Mouse (Mus musculus): ENCODE data around the gene Tmem100. TPM values are rescaled to one million over a fixed set of nuclear protein-coding genes. Genes with fewer than 3 reads are reported as not detected.

Tmem100 gene
- total and polyA plus RNA-seq, 3 experiments, result 5.4 to 18.3 (median 14.7) TPM

DNA sequence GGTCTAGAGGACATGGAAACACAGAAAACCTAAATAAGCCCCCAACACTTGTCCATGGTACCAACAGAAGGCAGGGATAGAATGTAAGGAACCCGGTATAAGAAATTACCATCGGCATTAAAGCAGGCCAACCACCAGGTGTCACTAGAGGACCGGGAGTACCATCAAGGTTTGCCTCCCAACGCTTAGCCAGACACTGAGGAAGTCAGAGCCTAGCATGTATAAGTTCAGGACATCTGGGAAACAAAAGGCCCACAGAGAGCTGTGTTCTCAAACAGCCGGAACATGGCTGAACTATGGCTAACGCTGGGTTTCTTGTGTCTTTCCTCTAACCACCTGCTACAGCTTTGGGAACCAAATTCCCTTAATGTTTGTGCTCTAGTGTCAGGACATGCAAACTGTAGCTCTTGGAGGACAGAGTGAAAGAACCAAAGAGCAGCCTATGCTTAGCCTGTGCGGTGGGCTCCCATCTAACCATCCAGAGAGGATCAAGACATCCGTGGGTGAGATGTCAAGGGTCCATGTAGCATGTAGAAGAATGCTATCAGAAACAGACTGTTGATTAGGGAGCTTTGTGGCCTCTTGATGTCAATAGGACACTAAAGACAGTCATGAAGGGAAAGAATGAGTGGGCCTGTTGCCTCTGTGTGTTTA, 41.1 kb upstream of the Tmem100 start:
- TF ChIP-seq CTCF (IDR thresholded peaks at IDR 0.05) (peak; percentile 87), EP300 (IDR thresholded peaks at IDR 0.05; ENCODE audit: insufficient read depth, low read depth, low read length) (peak; percentile 94), POLR2A (IDR thresholded peaks at IDR 0.05; ENCODE audit: insufficient read depth, low read depth, low read length) (no peak)
- Histone ChIP-seq H3K4me3 (no peak overlapping the region), H3K4me1 (ENCODE audit: control insufficient read depth, insufficient read depth, low read length) (no peaks in the 10 kb centered on the region; the same call in none of the 2 replicates), H3K79me2 (replicated peaks; ENCODE audit: control insufficient read depth, insufficient read depth, low read length) (no peaks in the 10 kb centered on the region), H3K9ac (ENCODE audit: low read depth, low read length) (no peak overlapping the region), H3K27ac (no peak overlapping the region), H3K36me3 (ENCODE audit: control insufficient read depth, insufficient read depth, low read length) (no peaks in the 10 kb centered on the region), H3K27me3 (ENCODE audit: control insufficient read depth, insufficient read depth, low read length) (no peaks in the 10 kb centered on the region)
- intact Hi-C loops (cut with DNase I), result loop anchor here (1.0 to 5.0 kb wide), 4 partner anchors 30 to 628 kb away; no protein-coding TSS in a partner anchor
- DNase-seq, result peak; percentile 58 to 75
- 16% methylated on average over 8 of the region's 8 CpGs for WGBS

DNA sequence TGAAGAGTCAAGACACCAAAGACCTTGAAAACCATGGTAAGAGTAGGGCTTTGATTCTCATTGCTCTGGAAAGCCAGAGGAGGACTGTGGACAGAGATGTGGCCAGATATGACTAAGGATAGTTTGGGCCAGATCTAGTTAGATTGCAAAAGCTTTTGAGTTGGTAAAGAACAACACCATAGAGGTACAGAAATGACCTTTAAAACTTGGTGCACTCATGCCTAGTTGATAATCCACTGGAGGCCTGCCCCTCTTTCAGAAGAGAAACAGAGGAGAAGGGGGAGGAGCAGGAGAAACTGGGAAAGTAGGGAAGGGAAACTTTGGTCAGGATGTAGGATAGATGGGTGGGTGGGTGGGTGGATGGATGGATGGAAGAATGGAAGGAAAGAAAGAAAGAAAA, 38.5 kb upstream of the Tmem100 start:
- no peak overlapping the region for H3K27ac ChIP-seq
- TF ChIP-seq POLR2A (IDR thresholded peaks at IDR 0.05; ENCODE audit: insufficient read depth, low read depth, low read length), result no peak
- no peak for TF ChIP-seq EP300 (IDR thresholded peaks at IDR 0.05; ENCODE audit: insufficient read depth, low read depth, low read length)
- no peak for TF ChIP-seq CTCF (IDR thresholded peaks at IDR 0.05)
- no peaks in the 10 kb centered on the region for H3K36me3 ChIP-seq (ENCODE audit: control insufficient read depth, insufficient read depth, low read length)
- H3K27me3 ChIP-seq (ENCODE audit: control insufficient read depth, insufficient read depth, low read length), result no peaks in the 10 kb centered on the region
- no peaks in the 10 kb centered on the region for H3K79me2 ChIP-seq (replicated peaks; ENCODE audit: control insufficient read depth, insufficient read depth, low read length)
- DNase-seq, result no peak
- no peaks in the 10 kb centered on the region; the same call in 1 of the 2 replicates for H3K4me1 ChIP-seq (ENCODE audit: control insufficient read depth, insufficient read depth, low read length)
- intact Hi-C loops (cut with DNase I), result no loop called here
- no peak overlapping the region for H3K4me3 ChIP-seq
- H3K9ac ChIP-seq (ENCODE audit: low read depth, low read length), result no peak overlapping the region

DNA sequence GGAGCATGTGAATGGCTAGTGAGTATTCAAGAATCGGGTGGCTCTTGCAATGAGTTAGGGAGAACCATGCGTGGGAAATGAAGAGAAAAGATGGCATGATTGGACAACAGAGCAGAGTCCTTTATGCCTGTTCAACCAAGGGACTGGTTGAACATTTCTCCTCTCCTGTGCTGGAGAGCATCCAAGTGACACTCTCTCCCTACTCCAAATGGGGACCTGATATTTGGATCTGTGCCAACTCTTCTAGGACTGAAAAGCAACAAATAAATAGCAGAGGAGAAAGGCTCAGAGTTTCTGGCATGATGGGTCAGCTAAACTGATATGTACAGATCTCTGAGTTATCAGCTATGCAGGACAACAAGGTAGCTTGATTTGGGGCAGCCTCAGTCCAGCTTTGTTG, 35.4 kb upstream of the Tmem100 start:
- H3K27ac ChIP-seq, result no peak overlapping the region
- no peaks in the 10 kb centered on the region for H3K27me3 ChIP-seq (ENCODE audit: control insufficient read depth, insufficient read depth, low read length)
- DNase-seq, result no peak
- TF ChIP-seq EP300 (IDR thresholded peaks at IDR 0.05; ENCODE audit: insufficient read depth, low read depth, low read length) (no peak), CTCF (IDR thresholded peaks at IDR 0.05) (no peak), POLR2A (IDR thresholded peaks at IDR 0.05; ENCODE audit: insufficient read depth, low read depth, low read length) (no peak)
- no peaks in the 10 kb centered on the region for H3K36me3 ChIP-seq (ENCODE audit: control insufficient read depth, insufficient read depth, low read length)
- H3K9ac ChIP-seq (ENCODE audit: low read depth, low read length), result no peak overlapping the region
- intact Hi-C loops (cut with DNase I), result no loop called here
- no peaks in the 10 kb centered on the region for H3K79me2 ChIP-seq (replicated peaks; ENCODE audit: control insufficient read depth, insufficient read depth, low read length)
- H3K4me1 ChIP-seq (ENCODE audit: control insufficient read depth, insufficient read depth, low read length), result no peaks in the 10 kb centered on the region
- no peak overlapping the region for H3K4me3 ChIP-seq
- 73% methylated on average over 2 of the region's 2 CpGs for WGBS

DNA sequence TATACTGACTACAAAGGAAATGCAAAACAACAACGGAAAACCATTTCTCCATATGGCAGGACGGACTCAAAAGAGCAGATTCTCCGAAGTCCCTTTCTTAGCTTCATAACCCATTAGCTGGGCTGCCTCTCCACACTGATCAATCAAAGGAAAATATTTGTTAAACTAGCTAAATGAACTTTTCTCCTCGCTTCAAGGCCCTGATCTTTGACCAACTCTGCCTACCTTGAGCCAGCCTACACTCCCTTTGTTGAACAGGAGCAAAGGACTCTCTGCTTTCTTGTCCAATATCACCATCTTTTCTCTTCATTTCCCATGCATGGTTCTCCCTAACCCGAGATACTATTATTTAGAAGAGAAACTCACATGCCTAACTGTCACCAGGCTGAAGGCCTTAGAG, 34.6 kb upstream of the Tmem100 start:
- Histone ChIP-seq H3K4me3 (no peak overlapping the region), H3K27me3 (ENCODE audit: control insufficient read depth, insufficient read depth, low read length) (no peaks in the 10 kb centered on the region), H3K9ac (ENCODE audit: low read depth, low read length) (no peak overlapping the region), H3K36me3 (ENCODE audit: control insufficient read depth, insufficient read depth, low read length) (no peaks in the 10 kb centered on the region), H3K4me1 (ENCODE audit: control insufficient read depth, insufficient read depth, low read length) (no peaks in the 10 kb centered on the region), H3K27ac (no peak overlapping the region), H3K79me2 (replicated peaks; ENCODE audit: control insufficient read depth, insufficient read depth, low read length) (no peaks in the 10 kb centered on the region)
- TF ChIP-seq CTCF (IDR thresholded peaks at IDR 0.05), result no peak
- TF ChIP-seq POLR2A (IDR thresholded peaks at IDR 0.05; ENCODE audit: insufficient read depth, low read depth, low read length), result no peak
- no peak for TF ChIP-seq EP300 (IDR thresholded peaks at IDR 0.05; ENCODE audit: insufficient read depth, low read depth, low read length)
- DNase-seq, result no peak
- intact Hi-C loops (cut with DNase I), result no loop called here
- WGBS, result 86% methylated on average over 5 of the region's 5 CpGs

DNA sequence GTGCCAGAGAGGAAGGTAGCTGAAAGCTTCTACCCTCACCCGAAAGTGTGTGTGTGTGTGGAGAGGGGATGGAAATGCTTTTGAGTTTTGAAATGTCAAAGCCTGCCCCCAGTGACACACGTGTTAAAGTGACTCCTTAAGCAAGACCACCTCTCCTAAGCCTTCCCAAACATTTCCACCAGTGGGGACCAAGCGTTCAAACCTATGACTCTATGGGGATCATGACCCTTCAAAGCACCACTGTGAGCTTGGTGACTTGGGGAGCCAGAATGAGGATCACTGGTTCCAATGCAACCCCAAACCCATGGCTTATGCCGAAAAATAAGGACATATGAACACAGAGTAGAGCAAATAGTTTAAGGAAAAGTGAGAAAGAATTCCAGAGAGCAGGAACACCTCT, 33.7 kb upstream of the Tmem100 start:
- Histone ChIP-seq H3K36me3 (ENCODE audit: control insufficient read depth, insufficient read depth, low read length) (no peaks in the 10 kb centered on the region), H3K4me1 (ENCODE audit: control insufficient read depth, insufficient read depth, low read length) (no peaks in the 10 kb centered on the region), H3K4me3 (no peak overlapping the region), H3K27ac (no peak overlapping the region), H3K9ac (ENCODE audit: low read depth, low read length) (no peak overlapping the region), H3K27me3 (ENCODE audit: control insufficient read depth, insufficient read depth, low read length) (no peaks in the 10 kb centered on the region), H3K79me2 (replicated peaks; ENCODE audit: control insufficient read depth, insufficient read depth, low read length) (no peaks in the 10 kb centered on the region)
- 86% methylated on average over 4 of the region's 4 CpGs for WGBS
- TF ChIP-seq CTCF (IDR thresholded peaks at IDR 0.05) (no peak), EP300 (IDR thresholded peaks at IDR 0.05; ENCODE audit: insufficient read depth, low read depth, low read length) (no peak), POLR2A (IDR thresholded peaks at IDR 0.05; ENCODE audit: insufficient read depth, low read depth, low read length) (no peak)
- no peak for DNase-seq
- intact Hi-C loops (cut with DNase I), result no loop called here

DNA sequence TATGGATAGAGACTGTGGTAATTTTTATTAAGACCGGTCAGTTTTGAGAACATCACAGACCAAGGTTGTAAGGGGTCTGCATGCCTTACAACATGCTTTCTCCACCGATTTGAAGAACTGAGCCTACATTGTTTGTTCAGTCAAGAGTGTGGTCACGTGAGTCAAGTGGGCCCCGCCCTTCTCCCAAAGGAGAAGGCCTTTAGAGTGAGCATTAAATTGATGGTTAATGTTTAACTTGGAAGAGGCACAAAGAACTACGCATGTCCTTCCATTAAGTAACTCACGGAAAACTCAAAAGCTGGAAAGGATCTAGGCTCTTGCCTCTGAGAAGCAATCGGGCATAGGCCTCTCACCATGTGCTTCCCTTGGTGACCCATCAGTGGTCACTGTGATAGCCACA, 33.3 kb upstream of the Tmem100 start:
- WGBS, result 80% methylated on average over 7 of the region's 7 CpGs
- Histone ChIP-seq H3K27me3 (ENCODE audit: control insufficient read depth, insufficient read depth, low read length) (no peaks in the 10 kb centered on the region), H3K27ac (no peak overlapping the region), H3K36me3 (ENCODE audit: control insufficient read depth, insufficient read depth, low read length) (no peaks in the 10 kb centered on the region), H3K4me3 (no peak overlapping the region), H3K9ac (ENCODE audit: low read depth, low read length) (no peak overlapping the region), H3K79me2 (replicated peaks; ENCODE audit: control insufficient read depth, insufficient read depth, low read length) (no peaks in the 10 kb centered on the region), H3K4me1 (ENCODE audit: control insufficient read depth, insufficient read depth, low read length) (no peaks in the 10 kb centered on the region)
- no peak for DNase-seq
- intact Hi-C loops (cut with DNase I), result no loop called here
- TF ChIP-seq EP300 (IDR thresholded peaks at IDR 0.05; ENCODE audit: insufficient read depth, low read depth, low read length) (no peak), POLR2A (IDR thresholded peaks at IDR 0.05; ENCODE audit: insufficient read depth, low read depth, low read length) (no peak), CTCF (IDR thresholded peaks at IDR 0.05) (no peak)
